Mouse (Mus musculus): ENCODE measurements at regions not wholly inside any gene's neighbourhood (a gene's known extent, or its start where the extent isn't known, plus 50 kb on each side); places are given as distances from the start of the nearest gene placed in this dataset.

GRCm38 (mm10) chrX:96019556-96019955, 62.8 kb upstream of the Las1l start:
- DNase-seq: peak; percentile 32 to 42

- DNase-seq: no peak
Observed at GRCm38 (mm10) chrX:96020407-96020806, 63.6 kb upstream of the Las1l start.

GRCm38 (mm10) chrX:96025374-96025773, 68.6 kb upstream of the Las1l start:
- DNase-seq: no peak

- DNase-seq: no peak
Observed at GRCm38 (mm10) chrX:96025876-96026275, 69.1 kb upstream of the Las1l start.

- DNase-seq: no peak
Observed at GRCm38 (mm10) chrX:96031591-96031990, 64.3 kb upstream of the Msn start.

- DNase-seq: no peak
Observed at GRCm38 (mm10) chrX:96035307-96035706, 60.5 kb upstream of the Msn start.

- DNase-seq: no peak
Observed at GRCm38 (mm10) chrX:96042193-96042592, 53.6 kb upstream of the Msn start.
